Mouse (Mus musculus): ENCODE results near the gene Bcor. TPM values are rescaled to one million over a fixed set of nuclear protein-coding genes. Genes with fewer than 3 reads are reported as not detected.

The Bcor gene
- polyA plus RNA-seq (2016; fragmentation: Nextera tagmentation; extraction: Ambion mirVana), result 7.9 and 8.4 TPM in 2 replicates

DNA sequence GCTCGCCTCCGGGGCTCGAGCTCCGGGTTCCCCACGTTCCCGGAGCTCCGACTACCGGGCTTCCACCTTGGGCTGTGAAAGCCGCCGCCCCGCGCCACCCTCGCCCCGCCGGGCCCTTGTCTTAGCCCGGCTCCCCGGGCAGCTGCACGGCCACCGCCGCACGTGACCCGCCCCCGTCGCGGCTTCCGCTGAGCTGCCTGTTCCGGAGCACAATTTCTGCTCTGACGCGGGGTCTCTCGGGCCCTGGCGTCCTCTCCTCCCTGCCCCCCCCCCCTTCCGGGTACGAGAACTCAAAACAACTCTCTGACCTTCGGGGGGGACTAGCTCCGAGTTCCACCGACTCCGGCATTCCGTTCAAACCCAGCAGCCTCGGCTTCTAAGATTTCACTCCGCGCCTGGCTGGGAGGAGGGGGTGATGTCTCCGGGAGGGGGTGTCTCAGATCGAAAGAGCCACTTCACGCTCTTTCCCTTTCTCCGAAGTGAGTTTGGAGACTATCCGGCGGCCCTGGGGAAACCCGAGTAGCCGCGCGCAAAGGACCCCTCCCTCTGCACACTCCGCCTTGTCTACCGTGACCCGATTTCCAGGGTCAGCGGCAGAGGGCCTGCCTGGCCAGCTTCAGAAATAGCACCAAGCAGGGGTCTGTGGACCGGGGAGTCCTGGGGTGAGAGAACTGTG, at the start of gene Bcor:
Gene Bcor (minus strand): TSS at position 375 of the 676 bp plus-strand sequence.
- H3K4me2 ChIP-seq, result peak within 1 kb of the TSS; percentile 63
- H3K27ac ChIP-seq, result peak within 1 kb of the TSS; percentile 71
- 3% methylated on average over 46 of the region's 56 CpGs for WGBS (ENCODE audit: insufficient replicate concordance)
- H3K4me3 ChIP-seq, result peak within 1 kb of the TSS; percentile 47
- peaks cover 67% of the 10 kb centered on the region for H3K27me3 ChIP-seq (replicated peaks)
- H3K36me3 ChIP-seq, result no peaks in the 10 kb centered on the region
- H3K9ac ChIP-seq, result peak within 1 kb of the TSS; percentile 56; the same call in 1 of the 2 replicates
- H3K4me1 ChIP-seq, result peaks cover 8% of the 10 kb centered on the region; the same call in 1 of the 2 replicates
- ATAC-seq, result peak; percentile 47
- no peaks in the 10 kb centered on the region for H3K9me3 ChIP-seq (replicated peaks)

DNA sequence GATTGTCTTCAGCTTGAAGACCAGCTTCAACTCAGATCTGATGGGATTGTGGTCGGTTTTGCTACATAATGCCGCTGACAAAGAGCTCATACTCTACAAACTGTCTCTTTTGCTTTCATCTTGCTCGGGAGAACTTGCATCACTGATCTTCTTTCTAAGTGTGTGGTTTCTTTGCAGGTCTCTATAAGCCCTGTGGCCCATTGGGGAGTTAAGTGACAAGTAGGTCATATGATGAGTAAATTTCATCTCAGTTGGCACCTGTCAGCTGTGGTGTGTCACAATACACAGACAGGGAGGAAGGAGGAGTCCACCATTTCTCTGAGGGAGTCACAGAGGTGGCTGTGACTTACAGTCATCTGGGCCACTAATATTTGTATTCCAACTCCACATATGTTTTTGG, 42.8 kb upstream of the Bcor start:
- Histone ChIP-seq H3K27me3 (replicated peaks) (no peaks in the 10 kb centered on the region), H3K4me1 (no peaks in the 10 kb centered on the region), H3K27ac (no peak overlapping the region), H3K9me3 (replicated peaks) (no peaks in the 10 kb centered on the region), H3K4me2 (no peak overlapping the region), H3K4me3 (no peak overlapping the region), H3K36me3 (no peaks in the 10 kb centered on the region), H3K9ac (no peak overlapping the region)
- 64% methylated on average over 3 of the region's 3 CpGs for WGBS (ENCODE audit: insufficient replicate concordance)
- ATAC-seq, result no peak

DNA sequence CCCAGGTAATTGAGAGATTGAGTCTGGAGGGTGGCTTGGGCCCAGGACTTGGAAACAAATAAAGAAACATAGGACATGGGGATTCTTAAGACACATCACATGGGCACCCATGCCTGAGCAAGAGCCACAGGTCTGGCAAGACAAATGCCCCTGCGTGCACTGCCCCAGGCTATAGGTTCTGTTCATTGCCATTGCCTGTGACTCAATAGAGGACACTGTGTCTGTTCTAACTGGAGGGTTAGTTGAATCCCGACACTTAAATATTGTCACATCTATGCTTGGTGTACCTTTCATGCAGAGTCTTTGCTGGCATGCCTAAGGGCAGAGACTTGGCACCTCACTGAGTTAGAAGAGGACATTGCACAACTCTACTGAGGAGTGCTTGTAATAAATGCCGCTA, 41.0 kb upstream of the Bcor start:
- ATAC-seq, result no peak
- Histone ChIP-seq H3K27me3 (replicated peaks) (no peaks in the 10 kb centered on the region), H3K4me3 (no peak overlapping the region), H3K9me3 (replicated peaks) (no peaks in the 10 kb centered on the region), H3K36me3 (no peaks in the 10 kb centered on the region), H3K9ac (no peak overlapping the region), H3K4me2 (no peak overlapping the region), H3K27ac (no peak overlapping the region), H3K4me1 (no peaks in the 10 kb centered on the region)
- 71% methylated on average over 3 of the region's 3 CpGs for WGBS (ENCODE audit: insufficient replicate concordance)

DNA sequence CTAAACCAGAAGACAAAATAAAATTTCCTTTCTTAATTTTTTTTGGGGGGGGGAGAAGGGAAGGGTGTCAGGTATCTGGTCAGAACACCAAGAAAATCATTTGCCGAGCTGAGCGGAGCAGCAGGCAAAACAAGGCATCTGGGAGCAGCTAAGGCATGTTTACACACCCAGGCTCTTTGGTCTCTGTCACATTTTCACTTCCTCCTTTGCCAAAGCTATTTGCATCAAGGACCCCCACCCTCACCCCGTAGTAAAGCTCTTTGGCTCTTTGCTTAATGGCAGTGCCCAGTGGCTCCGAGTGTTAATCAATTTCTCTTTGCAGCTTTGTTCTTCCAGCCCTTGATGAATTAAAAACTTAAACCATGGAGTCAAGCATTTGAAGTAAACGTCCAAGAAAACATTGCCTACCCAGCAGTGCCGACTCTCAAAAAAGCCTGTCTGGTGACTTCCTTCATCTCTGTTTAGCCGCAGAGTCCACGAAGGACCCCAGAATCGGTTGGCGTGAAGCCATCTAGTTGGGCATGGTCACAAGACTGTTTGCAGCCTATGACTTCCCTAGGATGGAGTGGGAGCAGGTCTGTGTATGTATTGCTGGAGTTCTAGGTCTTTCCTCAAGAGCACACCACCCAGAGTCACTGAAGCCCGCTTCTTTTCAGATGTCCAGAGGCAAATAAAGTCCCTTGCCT, 35.2 kb upstream of the Bcor start:
- Histone ChIP-seq H3K27me3 (replicated peaks) (no peaks in the 10 kb centered on the region), H3K4me2 (no peak overlapping the region), H3K4me3 (no peak overlapping the region), H3K9me3 (replicated peaks) (no peaks in the 10 kb centered on the region), H3K9ac (no peak overlapping the region), H3K4me1 (no peaks in the 10 kb centered on the region), H3K36me3 (no peaks in the 10 kb centered on the region), H3K27ac (no peak overlapping the region)
- WGBS (ENCODE audit: insufficient replicate concordance), result 47% methylated on average over 11 of the region's 11 CpGs
- ATAC-seq, result no peak

DNA sequence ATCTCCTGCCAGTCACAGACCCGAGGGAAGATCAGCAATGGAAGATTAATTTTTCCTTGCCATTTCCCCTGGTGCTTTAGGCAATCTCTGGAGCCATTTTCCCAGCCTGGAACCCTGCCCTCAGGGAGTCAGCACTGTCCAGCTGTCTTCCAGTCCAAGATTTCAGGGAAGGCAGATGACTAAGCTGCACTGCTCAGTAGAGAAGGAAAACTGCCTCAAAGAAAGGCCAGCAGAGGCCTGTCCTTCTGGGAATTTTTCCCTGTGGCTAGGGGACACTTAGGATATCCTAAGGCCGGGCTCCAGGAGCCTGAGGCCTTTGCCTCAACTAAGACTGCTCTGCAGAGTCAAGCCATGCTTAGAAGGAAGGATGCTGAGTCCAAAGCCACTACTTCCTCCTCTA, 32.2 kb upstream of the Bcor start:
- no peaks in the 10 kb centered on the region for H3K9me3 ChIP-seq (replicated peaks)
- H3K4me1 ChIP-seq, result no peaks in the 10 kb centered on the region
- H3K27ac ChIP-seq, result no peak overlapping the region
- no peak overlapping the region for H3K4me2 ChIP-seq
- H3K4me3 ChIP-seq, result no peak overlapping the region
- H3K27me3 ChIP-seq (replicated peaks), result no peaks in the 10 kb centered on the region
- no peak overlapping the region for H3K9ac ChIP-seq
- ATAC-seq, result no peak
- WGBS (ENCODE audit: insufficient replicate concordance), result 47% methylated on average over 2 of the region's 2 CpGs
- no peaks in the 10 kb centered on the region for H3K36me3 ChIP-seq

DNA sequence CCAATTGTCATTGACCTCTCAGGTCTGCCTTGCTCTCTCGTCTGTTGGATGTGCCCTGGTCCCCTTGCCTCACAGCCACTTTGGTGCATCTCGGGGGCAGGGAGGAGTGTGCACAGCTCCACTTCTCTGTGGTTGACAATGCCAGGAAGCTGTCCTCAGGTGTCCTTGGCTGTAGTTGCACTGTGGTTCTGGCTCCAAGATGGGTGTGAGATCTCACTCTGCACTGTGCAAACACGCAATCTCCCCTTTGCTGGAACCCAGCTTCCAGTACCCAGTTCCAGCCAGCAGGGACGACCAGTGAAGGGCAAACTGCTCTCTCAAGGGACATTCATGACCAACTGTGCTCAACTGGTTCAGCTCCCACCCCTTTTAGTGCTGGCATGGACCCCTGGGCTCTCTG, 29.4 kb upstream of the Bcor start:
- Histone ChIP-seq H3K4me2 (no peak overlapping the region), H3K36me3 (no peaks in the 10 kb centered on the region), H3K4me1 (no peaks in the 10 kb centered on the region), H3K9me3 (replicated peaks) (no peaks in the 10 kb centered on the region), H3K27ac (no peak overlapping the region), H3K4me3 (no peak overlapping the region), H3K27me3 (replicated peaks) (no peaks in the 10 kb centered on the region), H3K9ac (no peak overlapping the region)
- no peak for ATAC-seq
- 63% methylated on average over 4 of the region's 4 CpGs for WGBS (ENCODE audit: insufficient replicate concordance)

DNA sequence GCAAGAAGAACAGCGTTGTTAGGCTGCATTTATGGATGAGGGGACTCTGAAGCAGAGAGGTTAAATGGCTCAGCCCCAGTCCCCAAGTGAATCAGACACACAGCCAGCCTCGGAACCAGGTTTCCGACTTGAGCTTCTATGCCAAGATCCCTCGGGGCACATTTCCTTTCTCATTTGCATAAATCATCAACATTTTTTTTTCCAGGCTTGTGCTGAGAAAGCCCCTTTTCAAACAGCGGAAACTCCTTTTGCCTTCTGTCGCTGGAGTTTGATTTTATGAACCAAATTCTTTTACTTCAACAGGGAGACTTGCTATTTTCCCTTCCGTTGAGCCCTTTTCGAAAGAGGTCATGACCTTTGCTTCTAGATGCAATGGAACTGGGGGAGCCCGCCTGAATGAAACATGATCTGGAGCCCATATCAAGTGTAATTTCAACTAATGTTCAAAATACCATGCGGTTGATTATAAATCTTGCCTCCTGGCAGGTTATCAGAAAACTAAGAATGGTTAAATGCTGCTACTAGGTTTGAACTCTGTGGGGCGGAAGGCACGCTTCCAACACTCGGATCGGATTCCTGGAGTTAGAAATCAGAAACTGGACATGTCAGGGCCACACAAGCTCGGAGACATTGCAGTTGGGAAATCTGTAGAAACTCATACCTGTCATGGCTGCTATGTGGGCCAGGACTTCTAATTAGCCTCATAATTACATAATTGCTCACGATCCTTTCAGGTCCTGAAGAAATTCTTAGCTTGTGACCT, 15.2 kb upstream of the Bcor start:
- H3K27me3 ChIP-seq (replicated peaks), result peaks cover 9% of the 10 kb centered on the region; the same call in 1 of the 2 replicates
- no peak overlapping the region for H3K27ac ChIP-seq
- no peaks in the 10 kb centered on the region for H3K4me1 ChIP-seq
- WGBS (ENCODE audit: insufficient replicate concordance), result 56% methylated on average over 16 of the region's 16 CpGs
- H3K36me3 ChIP-seq, result no peaks in the 10 kb centered on the region
- H3K9me3 ChIP-seq (replicated peaks), result no peaks in the 10 kb centered on the region
- H3K4me2 ChIP-seq, result no peak overlapping the region
- no peak overlapping the region for H3K9ac ChIP-seq
- no peak overlapping the region for H3K4me3 ChIP-seq
- ATAC-seq, result no peak

DNA sequence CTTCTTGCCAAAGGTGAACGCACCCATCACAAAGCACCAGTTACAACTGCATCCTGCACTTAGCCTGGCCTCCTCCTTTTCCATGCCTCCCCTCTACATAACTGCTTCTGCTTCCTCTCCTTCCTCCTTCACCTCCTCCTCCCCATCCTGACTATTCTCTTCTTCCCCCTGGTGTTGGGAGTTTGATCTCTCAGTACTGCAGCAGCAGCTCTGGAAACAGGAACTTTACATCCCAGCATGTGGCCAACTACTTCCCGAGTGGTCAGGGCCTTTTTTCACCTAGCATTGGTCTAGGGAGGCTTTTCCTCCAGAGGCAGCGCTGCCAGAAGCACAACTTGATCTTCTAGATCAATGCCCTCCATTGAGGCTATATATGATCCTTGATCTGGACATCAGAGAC, 10.0 kb upstream of the Bcor start:
- no peak overlapping the region for H3K4me3 ChIP-seq
- H3K9me3 ChIP-seq (replicated peaks), result no peaks in the 10 kb centered on the region
- no peak overlapping the region for H3K9ac ChIP-seq
- no peak overlapping the region for H3K4me2 ChIP-seq
- ATAC-seq, result no peak
- 24% methylated on average over 3 of the region's 3 CpGs for WGBS (ENCODE audit: insufficient replicate concordance)
- no peaks in the 10 kb centered on the region for H3K36me3 ChIP-seq
- peaks cover 10% of the 10 kb centered on the region for H3K27me3 ChIP-seq (replicated peaks)
- no peak overlapping the region for H3K27ac ChIP-seq
- no peaks in the 10 kb centered on the region for H3K4me1 ChIP-seq

DNA sequence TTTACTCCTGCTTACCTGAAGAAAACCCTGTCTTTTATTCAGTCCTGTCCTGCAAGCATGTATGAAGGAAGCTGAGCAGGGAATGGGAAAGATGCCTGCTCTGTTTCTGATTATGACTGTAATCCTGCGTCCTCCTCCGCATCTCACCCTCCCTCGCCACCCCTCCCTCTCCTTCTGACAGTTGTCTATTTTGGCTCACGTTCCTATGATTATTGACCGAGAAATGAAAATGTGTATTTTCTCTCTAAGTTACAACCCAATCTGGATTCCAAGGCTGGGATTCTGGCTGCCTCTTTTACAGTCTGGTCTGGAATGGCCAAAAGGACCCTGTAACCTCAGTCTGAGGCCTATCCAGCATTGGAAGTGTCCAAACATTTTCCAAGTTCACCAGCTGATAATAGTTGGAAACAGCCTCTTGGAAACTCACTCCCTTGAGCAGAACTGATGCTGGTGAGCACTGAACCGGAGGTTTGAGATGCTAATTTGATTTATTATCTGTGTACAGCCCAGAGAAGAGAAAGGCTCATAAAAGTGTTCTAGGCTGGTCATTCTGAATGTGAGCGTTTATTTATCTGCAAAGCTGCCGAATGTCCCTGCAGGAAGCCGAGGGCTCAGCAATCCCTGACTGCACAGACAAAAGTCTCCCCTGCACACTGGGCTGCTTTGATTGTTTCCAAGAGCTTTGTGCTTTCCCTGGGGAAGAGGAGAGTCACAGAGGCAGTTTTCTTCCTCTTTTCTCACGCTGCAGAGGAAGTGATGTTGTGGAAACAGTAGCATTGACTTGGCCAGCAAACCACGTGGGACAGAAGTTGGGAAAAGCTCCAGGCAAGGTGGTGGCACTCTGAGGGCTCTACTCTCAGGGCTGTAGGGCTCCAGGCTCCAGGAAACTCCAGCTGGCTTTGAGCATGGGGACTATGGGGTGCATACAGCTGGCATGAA, 4.7 kb upstream of the Bcor start:
- H3K27me3 ChIP-seq (replicated peaks), result peaks cover 20% of the 10 kb centered on the region
- no peak overlapping the region for H3K9ac ChIP-seq
- no peak overlapping the region for H3K4me2 ChIP-seq
- 50% methylated on average over 11 of the region's 11 CpGs for WGBS (ENCODE audit: insufficient replicate concordance)
- H3K9me3 ChIP-seq (replicated peaks), result no peaks in the 10 kb centered on the region
- no peaks in the 10 kb centered on the region for H3K4me1 ChIP-seq
- H3K27ac ChIP-seq, result no peak overlapping the region
- H3K36me3 ChIP-seq, result no peaks in the 10 kb centered on the region
- no peak for ATAC-seq
- H3K4me3 ChIP-seq, result no peak overlapping the region

DNA sequence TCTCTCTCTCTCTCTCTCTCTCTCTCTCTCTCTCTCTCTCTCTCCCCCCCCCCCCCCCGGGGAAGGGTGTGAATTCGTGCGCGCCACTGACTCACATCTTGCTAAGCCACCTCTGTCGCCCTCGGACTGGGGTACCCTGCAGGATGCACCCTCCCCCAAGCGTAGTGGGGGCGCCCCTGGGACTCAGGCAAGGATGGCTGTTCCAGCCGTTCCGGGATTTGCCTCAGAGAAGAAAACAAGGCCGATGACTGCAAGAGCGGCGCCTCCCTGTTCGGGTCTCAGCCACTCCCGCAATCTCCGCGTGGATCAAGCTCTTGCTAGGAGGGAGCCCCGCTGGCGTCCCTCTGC, 647 bp downstream of the Bcor start:
- Histone ChIP-seq H3K27me3 (replicated peaks) (peaks cover 73% of the 10 kb centered on the region), H3K27ac (peak overlapping the region; percentile 71)
- WGBS (ENCODE audit: insufficient replicate concordance), result 6% methylated on average over 15 of the region's 19 CpGs

DNA sequence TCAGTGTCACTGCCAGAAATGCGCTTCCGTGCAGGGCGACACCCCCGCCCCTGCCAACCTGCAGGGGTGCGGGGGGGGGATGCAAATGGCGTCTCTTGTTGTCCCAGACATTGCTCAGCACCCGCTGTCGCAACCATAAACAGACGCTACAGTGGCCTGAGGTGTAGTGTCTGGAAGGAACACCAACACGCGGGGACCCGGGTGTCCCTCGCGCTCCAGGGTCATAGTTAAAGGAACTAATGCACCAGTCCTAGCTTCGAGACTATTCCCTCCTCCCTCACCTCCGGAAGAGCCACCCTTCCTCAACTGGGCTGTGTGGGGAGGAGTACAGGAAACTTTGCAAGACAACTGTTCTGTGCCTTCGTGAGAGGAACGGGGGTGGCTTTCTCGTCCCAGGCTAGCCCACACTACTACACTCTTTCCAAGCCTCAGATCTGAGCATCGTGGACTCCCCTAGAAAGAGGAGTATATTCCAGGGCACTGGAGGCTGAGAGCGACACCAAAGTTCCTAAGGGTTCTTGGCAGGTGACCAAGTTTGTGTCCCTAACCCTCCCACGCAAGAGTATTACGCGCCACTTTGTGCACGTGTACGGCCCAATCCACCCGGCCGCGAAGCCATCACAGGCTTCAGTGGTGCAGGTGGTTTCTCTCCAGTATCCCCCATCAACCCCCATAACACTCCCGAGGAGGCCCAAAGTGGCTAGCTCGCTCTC, 1.2 kb downstream of the Bcor start:
- H3K27ac ChIP-seq, result peak overlapping the region; percentile 58
- peaks cover 78% of the 10 kb centered on the region for H3K27me3 ChIP-seq (replicated peaks)

More for the DNA sequence above, 647 bp downstream of the Bcor start:
- Histone ChIP-seq H3K9me3 (replicated peaks) (no peaks in the 10 kb centered on the region), H3K4me2 (peak overlapping the region; percentile 63), H3K36me3 (no peaks in the 10 kb centered on the region), H3K9ac (peak overlapping the region; percentile 56; the same call in 1 of the 2 replicates), H3K4me1 (peaks cover 8% of the 10 kb centered on the region; the same call in 1 of the 2 replicates), H3K4me3 (peak overlapping the region; percentile 47)
- ATAC-seq, result no peak

More for the DNA sequence above, 1.2 kb downstream of the Bcor start:
- no peaks in the 10 kb centered on the region for H3K36me3 ChIP-seq
- no peaks in the 10 kb centered on the region for H3K9me3 ChIP-seq (replicated peaks)
- peak overlapping the region; percentile 47 for H3K4me3 ChIP-seq
- H3K9ac ChIP-seq, result no peak overlapping the region
- 3% methylated on average over 29 of the region's 31 CpGs for WGBS (ENCODE audit: insufficient replicate concordance)
- peak overlapping the region; percentile 63 for H3K4me2 ChIP-seq
- peak; percentile 41 for ATAC-seq
- peaks cover 8% of the 10 kb centered on the region; the same call in 1 of the 2 replicates for H3K4me1 ChIP-seq
